Mouse (Mus musculus) adrenal gland, postnatal 14 days (tissue): ENCODE measurements around the gene Cdk20. TPM values are rescaled to one million over a fixed set of nuclear protein-coding genes. Genes with fewer than 3 reads are reported as not detected.
"Not testable (repeated sequence)": the region's sequence is repeated elsewhere in the genome, so short reads cannot be mapped to it uniquely, and the experiment has no call there.

Experiments used
- DNase-seq: peaks from one replicate; pipeline ENCODE4 v3.0.0; 2021; ENCODE audit warnings: mixed read lengths
- total RNA-seq: library from RNA; stranded (reverse); gene quantifications from 2 replicates; pipeline ENCODE4 v1.2.3, GENCODE M21; 2021

The Cdk20 gene
- total RNA-seq, 1 experiment from 2014 or later, result 4.3 TPM

DNA sequence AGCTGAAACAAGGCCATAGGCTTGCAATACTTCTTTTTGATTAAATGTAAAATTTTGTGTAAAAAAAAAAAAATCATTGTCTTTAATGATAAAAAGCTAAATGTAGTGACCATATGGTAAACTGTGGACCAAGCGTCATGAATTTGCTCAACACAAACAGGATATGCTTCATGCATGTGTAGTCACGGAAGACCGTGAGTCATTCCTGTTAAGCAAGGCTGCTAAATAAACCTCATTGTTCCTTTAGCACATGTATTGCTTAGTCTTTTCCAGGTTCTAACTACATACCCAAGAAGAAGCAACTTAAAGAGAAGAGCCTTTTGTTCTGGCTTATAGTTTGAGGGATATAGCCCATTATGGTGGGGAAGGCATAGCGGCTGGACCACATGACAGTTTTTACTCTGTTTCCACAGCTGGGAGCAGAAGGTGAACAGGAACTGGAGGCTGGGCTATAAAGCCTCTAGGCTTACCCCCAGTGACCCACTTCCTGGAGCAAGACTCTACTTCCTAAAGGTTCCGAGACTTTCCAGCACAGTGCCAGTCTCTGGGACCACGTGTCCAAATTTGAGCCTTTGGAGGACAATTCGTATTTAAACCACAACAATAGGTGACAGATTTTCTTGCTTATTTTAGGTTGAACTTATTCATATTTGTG is 10.0 kb upstream of the Cdk20 start:
- no peak for DNase-seq

DNA sequence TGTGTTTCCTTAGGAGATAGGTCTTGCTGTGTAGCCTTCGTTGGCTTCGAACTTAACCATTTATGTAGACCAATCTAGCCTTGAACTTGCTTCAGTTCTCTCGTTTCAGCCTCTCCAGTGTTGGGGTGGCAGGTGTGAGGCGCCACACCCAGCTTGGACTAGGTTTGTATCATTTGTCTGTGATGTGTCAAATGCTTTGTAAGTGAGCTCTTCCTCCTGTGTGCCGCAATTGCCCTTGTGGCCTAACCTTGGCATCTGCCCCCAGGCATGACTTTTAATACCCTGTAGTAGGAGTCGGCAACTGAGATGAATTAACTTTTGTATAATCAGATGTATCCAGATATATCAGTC is 9.5 kb upstream of the Cdk20 start:
- no peak for DNase-seq

DNA sequence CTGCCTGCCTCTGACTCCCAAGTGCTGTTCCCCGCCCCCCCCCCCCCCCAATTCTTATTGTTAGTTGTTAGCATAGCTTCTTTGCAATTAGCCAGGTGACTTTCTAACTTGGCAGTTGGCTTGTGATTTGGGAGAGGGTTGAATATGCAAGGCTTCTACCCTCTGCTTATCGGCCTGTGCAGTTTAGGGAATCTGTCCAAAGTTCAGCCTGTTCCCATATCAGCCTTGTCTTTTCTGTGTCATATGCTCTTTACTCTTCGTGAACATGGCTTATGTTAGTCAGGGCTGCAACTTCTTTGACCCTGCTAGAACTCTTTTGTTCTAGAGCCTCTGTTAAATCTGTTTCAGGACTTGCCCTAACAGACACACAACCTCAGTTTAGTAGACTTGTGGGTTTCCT is 7.8 kb upstream of the Cdk20 start:
- no peak for DNase-seq

DNA sequence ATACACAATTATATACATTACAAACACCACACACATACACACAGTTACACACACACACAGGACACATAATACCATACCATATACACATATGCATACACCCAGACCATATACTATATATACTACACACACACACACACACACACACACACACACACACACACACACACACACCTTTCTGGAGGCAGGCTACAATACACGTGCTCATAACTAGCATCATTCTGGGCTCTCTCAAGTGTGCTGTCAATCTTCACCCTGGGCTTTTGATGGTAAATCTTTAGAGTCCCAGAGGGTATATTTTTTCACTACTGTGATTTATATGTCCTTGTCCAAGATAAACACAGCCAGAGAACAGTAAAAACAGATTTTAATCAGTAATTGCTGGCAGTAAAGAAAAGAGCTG is 6.8 kb upstream of the Cdk20 start:
- no peak for DNase-seq

DNA sequence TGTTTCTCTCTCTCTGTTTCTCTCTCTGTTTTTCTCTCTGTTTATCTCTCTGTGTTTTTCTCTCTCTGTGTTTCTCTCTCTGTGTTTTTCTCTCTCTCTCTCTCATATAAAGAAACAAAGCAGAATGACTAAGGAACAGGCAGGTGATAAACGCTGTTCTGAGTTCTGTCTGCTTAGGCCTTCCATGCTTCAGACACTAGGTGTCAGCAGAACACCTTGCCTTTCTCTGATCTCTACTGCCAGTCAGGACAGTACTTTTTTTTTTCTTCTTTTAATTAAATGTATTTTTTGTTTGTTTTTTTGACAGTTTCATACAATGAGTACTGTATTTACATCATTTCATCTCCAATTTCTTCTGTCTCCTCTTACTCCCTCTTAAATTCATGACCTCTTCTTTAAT is 2.8 kb upstream of the Cdk20 start:
- DNase-seq, result no peak

DNA sequence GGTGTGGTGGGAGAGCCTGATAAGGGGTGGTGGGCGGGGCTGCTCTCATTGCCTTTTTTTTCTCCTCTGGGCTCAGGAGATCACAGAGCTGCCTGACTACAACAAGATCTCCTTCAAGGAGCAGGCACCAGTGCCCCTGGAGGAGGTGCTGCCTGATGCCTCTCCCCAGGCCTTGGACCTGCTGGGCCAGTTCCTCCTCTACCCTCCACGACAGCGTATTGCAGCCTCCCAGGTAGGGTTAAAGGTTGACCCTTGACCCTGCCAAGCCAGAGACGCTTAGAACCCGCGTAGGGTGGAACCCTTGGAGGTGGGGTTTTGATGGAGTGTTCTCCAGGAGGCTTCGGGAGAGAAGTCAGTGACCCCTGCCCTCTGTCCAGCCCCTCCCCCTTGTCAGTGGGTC is 5.7 kb downstream of the Cdk20 start:
- DNase-seq, result no peak

DNA sequence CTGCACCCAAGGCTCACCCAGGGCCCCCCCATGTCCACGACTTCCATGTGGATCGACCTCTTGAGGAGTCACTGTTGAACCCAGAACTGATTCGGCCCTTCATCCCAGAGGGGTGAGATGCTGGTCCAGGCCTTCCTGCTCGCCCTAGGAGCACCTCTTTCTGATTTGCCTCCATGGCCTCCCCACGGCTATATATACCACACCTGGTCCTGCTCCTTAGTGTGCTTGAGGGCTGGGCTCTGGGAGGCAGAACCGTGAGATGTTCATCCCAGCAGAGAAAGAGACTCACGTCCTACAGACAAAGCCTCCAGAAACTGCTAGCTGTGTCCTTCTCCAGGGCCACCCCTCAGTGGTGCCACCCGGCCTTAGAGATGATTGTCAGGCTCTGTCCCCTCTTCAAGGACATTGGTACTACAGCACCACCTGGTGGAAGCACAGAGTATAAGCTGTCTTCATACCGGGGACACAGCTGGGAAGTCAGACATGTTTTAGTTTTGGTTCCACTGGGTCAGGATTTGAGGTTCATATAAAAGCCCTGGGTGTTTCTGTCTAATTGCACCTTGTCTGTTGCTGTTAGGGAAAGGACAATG is 6.8 kb downstream of the Cdk20 start:
- DNase-seq, result peak; percentile 88

DNA sequence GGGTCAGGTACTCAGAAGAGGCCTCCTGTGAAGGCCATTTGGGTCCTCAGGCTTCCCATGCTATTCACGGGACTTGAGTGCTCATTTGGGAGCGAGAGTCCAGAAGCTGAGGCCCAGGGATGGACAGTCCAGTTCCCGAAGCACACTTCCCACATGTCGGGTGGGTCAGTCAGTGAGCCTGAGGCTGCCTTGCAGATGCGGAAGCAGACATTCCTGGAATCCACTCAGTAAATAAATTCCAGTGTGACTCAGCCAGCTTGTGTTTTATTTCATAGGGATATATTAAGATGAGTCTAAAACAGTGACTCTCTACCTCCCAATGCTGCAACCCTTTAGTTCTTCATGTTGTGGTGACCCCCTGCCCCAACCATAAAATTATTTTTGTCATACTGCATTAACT is 7.4 kb downstream of the Cdk20 start:
- DNase-seq, result no peak

DNA sequence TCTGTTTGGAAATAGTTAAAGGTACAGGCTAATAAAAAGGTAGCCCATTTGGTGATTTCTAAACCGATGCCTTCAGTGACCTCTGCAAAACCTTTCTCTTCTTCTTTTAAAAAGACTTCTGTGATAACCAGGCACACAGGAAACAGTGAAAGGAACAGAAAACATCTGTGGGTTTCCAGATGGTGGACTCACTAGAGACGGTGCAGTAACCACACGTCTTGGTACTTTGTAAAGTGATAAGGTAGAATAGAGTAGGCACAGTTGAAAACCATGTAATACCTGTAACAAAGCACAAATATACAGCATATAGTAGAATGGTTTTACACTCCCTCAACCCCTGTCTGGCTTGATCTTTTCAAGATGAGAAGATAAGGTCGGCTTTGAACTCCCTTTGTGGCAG is 8.5 kb downstream of the Cdk20 start:
- no peak for DNase-seq

DNA sequence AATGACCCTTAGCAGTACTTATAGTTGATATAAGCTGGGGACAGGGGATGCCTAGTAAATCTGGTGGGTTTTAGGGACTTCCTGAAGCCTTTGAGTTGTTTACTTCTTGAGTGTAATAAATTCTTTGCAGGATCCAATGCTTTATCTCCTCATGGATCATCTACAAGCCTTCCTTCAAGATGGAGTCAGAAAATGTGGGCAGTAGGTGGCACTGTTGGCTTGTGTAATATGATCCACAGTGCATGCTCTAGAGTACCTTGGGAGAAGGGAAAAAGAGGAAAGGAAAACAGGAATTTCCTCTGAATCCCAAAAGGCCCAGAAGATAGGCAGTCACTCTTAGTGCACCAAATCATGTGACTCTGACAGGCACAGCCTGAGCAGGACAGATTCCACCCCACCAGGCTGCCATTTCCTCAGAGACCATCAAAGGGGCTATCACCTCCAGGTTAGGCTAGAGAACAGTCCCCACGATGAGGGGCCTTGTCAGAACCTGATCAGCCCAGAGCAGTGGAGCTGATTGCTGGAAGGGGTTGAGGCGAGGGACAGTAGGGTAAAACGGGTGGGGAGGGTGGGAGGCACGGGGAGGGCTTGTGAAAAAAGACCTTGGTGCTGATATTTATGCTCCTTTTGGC is 11.3 kb downstream of the Cdk20 start:
- peak; percentile 73 for DNase-seq

DNA sequence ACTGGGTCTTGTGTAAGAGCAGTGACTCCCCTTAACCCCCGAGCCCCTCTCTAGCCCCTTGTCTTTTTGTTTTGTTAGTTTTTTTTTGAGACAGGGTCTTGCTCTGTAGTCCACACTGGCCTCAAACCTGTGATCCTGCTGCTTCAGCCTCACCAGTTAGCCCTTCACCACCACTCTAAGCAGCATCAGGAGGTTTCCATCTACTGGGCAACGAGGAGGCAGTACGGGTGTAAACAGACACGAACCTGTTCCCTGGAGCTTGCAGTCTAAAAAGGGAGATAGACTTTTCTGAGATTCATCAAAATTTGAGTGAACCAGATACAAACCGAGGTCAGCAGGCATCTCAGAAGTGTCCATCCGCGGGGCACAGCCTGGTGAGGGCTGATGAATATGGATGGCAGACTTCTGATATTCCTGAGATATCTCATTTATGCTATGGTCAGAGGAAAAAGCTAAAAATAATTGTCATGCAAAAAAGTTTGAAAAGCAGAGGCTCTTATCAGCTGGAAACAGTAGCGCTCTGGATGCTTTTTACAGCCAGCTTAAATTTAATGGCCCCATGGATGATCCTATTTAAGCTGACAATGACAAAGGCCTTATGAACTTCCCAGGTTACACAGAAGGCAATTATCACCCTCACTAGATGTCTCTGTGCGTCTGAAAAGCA is 13.3 kb downstream of the Cdk20 start:
- no peak for DNase-seq

DNA sequence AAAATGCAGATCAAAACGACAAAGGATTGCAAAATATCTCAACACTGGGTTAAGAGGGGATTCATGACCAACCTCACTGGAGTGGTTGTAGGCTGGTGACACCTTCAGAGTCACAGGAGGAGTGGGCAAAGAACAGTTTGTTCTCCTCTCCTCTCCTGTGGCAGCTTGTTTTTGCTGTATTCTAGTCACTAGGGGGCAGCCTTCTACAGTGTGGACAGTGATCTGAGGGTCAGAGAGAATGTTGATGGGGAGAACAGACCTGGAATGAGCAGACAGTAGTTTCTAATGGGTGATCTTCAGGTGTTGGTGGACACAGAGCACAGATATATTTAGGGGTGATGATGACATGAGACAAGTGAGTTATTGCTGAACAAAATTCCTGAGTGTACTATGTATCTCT is 15.8 kb downstream of the Cdk20 start:
- peak; percentile 51 for DNase-seq

DNA sequence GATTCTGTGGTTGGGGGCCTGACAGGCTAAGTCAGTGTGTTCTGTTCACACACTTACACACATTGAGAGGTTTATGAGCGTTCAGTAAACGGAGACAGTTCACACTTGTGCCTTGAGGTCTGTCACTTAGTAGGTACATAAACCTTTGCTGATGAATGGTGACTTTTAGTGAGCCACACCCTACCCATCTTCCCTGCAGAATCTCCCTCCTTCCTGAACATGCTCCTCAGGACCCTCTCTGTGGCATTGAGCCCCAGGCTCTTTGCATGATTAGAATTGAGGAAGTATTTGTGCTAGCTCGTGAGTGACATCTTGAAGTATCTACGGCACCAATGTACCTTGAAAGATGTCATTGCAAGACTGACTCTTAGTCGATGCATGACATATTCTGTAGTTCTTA is 16.6 kb downstream of the Cdk20 start:
- no peak for DNase-seq

DNA sequence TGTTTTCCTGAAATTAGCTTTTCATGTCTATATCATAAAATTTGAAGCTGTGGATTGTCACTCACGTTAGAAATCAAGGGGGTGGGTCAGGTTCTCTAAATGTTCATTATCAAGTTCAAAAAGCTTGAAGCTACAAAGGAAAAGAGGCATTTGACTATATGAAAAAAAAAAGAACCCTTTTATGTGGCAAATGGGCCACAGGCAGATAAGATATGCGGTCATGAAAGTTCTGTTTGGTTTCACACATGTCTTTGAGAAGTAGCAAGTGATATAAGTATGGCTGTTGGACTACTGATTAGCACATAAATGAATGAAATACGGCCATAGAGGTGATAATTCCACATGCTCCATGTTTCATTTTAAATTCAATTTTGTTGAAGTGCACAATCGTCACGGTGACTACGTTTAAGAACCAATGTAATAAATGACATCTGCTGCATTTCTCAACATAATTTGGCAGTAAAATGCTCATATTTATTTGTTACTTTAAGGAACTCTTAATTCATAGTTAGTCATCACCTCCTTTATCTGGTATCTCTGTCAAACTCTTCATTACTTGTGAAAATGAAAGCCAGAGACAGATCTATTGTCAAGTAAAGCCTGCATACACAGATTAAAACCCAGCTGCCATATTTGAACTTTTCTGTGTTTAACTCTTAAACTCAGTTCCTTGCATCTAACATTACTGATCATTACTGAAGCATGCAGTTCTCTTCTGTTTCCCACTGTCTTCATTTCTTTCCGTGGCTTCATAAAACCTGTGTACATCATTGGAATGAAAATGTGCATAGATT is 18.1 kb downstream of the Cdk20 start:
- DNase-seq, result no peak

DNA sequence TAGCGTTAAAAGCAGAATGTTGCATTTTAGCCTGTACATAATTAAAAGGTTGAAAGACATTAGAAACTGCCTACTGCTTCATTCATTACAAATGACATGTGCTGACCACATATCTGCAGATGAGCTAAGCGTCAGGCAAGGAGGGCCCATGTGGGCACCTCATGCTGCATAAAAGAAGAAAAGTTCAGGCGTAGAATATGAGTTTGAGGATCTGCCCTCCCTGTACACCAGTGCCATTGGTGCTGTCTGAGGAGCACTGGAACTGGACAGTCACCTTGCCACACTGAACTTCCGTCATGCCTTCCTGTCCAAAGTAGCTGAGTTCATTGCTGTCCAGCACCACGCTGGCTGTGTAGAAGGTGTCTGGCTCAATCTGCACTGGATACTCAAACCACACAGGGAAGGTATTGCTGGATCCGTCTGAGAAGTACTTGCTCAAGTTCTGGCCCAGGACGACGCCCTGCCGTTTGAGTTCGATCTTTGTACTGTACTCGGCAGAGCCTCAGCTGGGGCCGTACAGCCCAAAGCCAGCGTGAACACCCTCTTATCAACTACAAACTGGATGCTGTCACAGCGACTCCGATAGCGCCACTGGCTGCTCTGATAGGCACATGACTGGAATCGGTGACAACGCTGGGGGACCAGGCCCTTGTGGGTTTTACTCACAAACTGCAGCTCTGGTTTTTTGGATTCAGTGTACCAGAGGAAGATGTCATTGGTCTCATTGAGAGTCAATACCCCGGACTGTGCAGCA is 25.3 kb downstream of the Cdk20 start:
- DNase-seq, result not testable (repeated sequence)

DNA sequence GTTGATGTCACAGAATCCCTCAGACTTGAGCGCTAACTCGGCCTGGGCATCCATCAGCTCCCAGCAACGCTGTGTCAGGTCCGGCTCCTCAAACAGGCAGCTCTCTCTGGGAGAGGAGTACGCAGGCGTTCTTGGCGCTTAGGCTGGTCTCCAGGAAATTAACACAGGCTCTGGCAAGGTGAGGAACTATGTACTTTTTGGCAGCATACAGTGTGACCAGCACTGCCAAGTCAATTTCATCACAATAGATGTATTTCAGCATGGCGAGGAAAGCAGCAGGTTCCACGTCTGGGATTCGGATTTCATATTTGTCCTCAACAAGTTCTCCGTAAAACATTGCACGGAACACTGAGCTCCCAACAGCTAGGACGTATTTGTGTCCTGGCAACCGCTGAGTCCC is 26.1 kb downstream of the Cdk20 start:
- no peak for DNase-seq

DNA sequence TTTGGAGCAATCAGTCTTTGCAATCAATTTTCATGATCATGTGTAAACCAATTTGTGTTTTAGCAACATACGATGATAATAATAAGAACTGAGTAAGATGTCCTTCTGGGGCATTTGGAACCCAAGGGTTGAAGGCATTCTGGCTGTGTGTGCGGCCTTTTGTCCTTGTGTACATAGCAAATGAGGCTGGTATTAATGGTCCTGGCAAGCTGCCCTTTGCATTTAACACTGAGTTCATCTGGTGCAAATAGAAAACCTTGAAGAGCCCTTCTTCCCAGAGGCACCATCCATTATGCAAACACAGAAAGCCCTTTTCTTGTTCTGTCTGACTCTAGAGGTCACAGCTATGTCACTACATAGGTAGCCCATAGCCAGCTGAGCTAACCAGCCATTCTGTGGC is 30.5 kb downstream of the Cdk20 start:
- peak; percentile 49 for DNase-seq

DNA sequence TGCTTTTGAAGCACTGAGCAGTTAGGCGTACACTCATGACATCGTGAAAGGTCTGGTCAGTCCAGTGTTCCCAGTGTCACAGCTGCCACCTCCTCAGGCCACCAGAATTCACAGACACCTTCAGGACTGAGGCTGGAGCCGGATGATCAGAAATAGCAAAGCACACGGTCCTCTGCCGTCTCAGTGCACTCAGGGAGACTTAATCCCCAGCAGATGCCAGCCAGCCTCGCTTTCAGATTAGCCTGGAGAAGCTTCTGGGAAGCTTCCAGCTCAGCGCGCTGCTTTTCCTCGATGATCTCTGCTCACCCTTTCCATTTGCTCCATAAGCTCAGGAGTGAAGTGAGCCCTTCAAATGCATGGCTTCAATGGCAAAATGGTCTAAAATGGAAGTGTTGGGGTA is 33.1 kb downstream of the Cdk20 start:
- no peak for DNase-seq

DNA sequence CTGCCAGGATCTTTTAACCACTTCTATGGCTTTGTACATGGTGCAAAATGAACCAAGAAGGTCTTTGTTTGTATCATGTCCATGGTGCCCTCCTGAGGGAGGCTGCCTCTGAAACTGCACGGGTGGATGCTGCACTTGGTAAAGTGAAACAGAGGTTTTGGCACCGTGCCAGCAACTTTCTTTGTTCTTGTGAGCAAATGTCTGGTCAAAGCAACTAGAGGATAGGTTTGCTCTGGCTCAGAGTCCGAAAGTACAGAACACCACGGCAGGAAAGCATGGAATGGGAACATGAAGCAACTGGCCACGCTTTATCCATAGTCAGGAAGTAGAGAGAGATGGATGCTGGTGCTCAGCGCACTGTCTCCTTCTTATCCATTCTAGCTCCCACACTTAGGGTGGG is 35.8 kb downstream of the Cdk20 start:
- DNase-seq, result peak; percentile 49

DNA sequence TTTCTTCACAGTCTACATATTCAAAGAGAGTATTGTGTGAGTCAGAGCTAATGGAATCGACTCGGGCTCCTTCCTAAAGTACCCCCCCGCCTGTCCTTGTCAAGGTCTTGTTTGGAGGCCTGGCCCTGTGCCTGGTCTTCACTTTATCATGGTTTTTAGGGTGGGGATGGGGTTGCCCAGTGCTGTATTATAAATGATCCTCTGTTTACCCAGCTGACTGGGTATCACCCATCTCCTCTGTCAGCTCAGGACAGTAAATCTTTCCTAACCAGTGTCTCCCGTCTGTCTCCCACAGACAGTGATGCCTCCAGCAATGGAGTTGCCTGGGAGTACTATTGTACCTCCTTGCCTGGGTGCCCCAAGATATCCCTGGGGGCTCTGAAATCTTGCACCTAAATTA is 45.9 kb downstream of the Cdk20 start:
- DNase-seq, result peak; percentile 75

DNA sequence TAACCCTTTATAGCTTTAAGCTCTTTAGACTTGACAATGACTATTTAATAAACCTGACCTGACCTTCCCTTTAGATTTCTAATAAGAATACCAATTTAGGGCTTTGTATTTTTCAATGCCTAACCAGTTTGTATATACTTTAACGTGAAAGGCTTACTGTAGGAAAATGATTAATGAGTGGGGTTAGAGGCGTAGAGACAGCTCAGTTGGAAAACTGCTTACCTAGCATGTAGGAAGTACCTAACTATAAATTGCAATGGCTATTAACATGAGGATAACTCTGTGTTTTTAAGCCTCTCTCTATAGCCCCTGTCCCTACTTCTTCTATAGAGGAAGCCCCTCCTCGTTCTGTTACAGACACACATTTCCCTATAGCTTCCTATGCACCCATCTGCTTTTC is 47.8 kb downstream of the Cdk20 start:
- no peak for DNase-seq

DNA sequence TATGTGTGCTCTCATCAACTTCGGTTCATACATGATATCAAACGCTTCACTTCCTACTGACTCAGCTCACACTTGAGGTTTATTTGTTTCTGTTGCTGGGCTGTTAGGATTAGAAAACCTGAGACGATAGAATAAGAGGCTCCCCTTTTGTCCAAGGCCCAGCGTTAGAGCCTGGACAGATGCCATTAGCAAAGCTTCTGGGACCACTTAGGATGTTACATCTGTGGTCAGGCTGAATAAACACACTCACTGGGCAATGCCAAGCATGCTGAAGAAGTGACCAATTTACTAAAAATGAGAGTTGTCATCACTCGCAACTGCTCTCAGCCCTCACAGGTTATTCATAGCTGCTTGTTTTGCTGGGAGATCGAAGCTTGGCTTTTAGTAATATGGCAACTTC is 57.8 kb downstream of the Cdk20 start:
- DNase-seq, result no peak
